Mouse (Mus musculus) forebrain, embryonic 13.5 days (tissue): ENCODE data around the gene Rnf144b. TPM values are rescaled to one million over a fixed set of nuclear protein-coding genes. Genes with fewer than 3 reads are reported as not detected.

Source experiments
- ATAC-seq: fragments of 200-750 bp; cut with Nextera tagmentation; 2 replicates; pipeline ENCODE4 v1.8.0; 2017
- H3K27ac ChIP-seq: fragments of 300-500 bp; sonication (generic); 2 replicates; pipeline ENCODE4 v1.5.1; 2015; ENCODE audit warnings: inconsistent platforms, mild to moderate bottlenecking, moderate library complexity
- H3K27me3 ChIP-seq: fragments of 300-500 bp; sonication (generic); 2 replicates; pipeline ENCODE4 v1.6.1; 2015; ENCODE audit warnings: mild to moderate bottlenecking, inconsistent platforms
- H3K36me3 ChIP-seq: fragments of 300-500 bp; sonication (generic); 2 replicates; pipeline ENCODE4 v1.6.1; 2015; ENCODE audit warnings: mild to moderate bottlenecking, inconsistent platforms; ENCODE audit not compliant: poor library complexity, severe bottlenecking
- H3K4me1 ChIP-seq: fragments of 300-500 bp; sonication (generic); 2 replicates; pipeline ENCODE4 v1.6.1; 2015; ENCODE audit warnings: inconsistent platforms
- H3K4me2 ChIP-seq: fragments of 300-500 bp; sonication (generic); 2 replicates; pipeline ENCODE4 v1.6.1; 2015; ENCODE audit warnings: inconsistent platforms, mild to moderate bottlenecking, moderate library complexity
- H3K4me3 ChIP-seq: fragments of 300-500 bp; sonication (generic); 2 replicates; pipeline ENCODE4 v1.5.1; 2015; ENCODE audit warnings: mild to moderate bottlenecking, inconsistent platforms
- H3K9ac ChIP-seq: fragments of 300-500 bp; sonication (generic); 2 replicates; pipeline ENCODE4 v1.6.1; 2015; ENCODE audit warnings: mild to moderate bottlenecking, inconsistent platforms
- H3K9me3 ChIP-seq: fragments of 300-500 bp; sonication (generic); replicated peaks from 2 replicates; pipeline ENCODE4 v1.6.1; 2016; ENCODE audit warnings: inconsistent platforms
- WGBS: fragments of 180-500 bp; shearing (Covaris S2); methylation state at CpG from one replicate; pipeline ENCODE4 v1.1.7; 2015; 5-methylcytosine and 5-hydroxymethylcytosine counted together
- polyA plus RNA-seq: library from polyadenylated mRNA; unstranded; fragments of >200 nt; fragmentation: Nextera tagmentation; extraction: Ambion mirVana; gene quantifications from 2 replicates; pipeline ENCODE4 v1.2.1, GENCODE M21; 2015

Gene Rnf144b
- polyA plus RNA-seq, 1 experiment from 2014 or later: 0.19 TPM

GRCm38 (mm10) chr13:47129090-47129489, 6.6 kb downstream of the Rnf144b start:
- Histone ChIP-seq H3K36me3 (no peaks in the 10 kb centered on the region), H3K27ac (no peak overlapping the region), H3K27me3 (peaks cover 6% of the 10 kb centered on the region; the same call in 1 of the 2 replicates), H3K4me2 (no peak overlapping the region), H3K9ac (no peak overlapping the region; the same call in 1 of the 2 replicates), H3K4me1 (no peaks in the 10 kb centered on the region), H3K4me3 (no peak overlapping the region), H3K9me3 (no peaks in the 10 kb centered on the region)
- 64% methylated on average over 4 of the region's 4 CpGs for WGBS
- no peak for ATAC-seq

- no peak overlapping the region for H3K27ac ChIP-seq
- no peaks in the 10 kb centered on the region for H3K36me3 ChIP-seq
- no peaks in the 10 kb centered on the region for H3K9me3 ChIP-seq
- no peaks in the 10 kb centered on the region for H3K4me1 ChIP-seq
- H3K4me2 ChIP-seq: no peak overlapping the region
- no peaks in the 10 kb centered on the region for H3K27me3 ChIP-seq
- no peak overlapping the region for H3K9ac ChIP-seq
- no peak overlapping the region for H3K4me3 ChIP-seq
- WGBS: 90% methylated on average over 8 of the region's 8 CpGs
- ATAC-seq: no peak
Measured at GRCm38 (mm10) chr13:47133058-47133457, 10.6 kb downstream of the Rnf144b start.

DNA sequence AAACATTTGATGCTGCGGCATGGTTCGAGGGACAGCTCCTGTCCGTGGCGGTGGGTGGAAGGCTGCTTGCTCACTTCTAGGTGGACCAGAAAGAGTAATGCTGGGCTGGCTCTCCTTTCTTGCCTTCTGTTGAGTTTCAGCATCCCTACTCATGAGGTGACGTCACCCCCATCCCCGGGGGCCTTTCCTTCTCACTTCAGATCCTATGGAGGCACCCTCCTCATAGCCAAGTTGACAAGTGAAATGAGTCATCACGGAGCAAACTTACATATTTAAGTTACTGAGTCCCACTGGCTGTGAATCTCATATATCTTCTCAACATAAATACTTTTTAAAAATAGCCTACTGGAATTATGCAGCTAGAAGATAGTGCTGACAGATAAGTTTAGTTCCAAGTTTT, 12.4 kb downstream of the Rnf144b start:
- 93% methylated on average over 7 of the region's 7 CpGs for WGBS
- Histone ChIP-seq H3K36me3 (no peaks in the 10 kb centered on the region), H3K4me1 (no peaks in the 10 kb centered on the region), H3K4me2 (no peak overlapping the region), H3K27me3 (no peaks in the 10 kb centered on the region), H3K4me3 (no peak overlapping the region), H3K9ac (no peak overlapping the region), H3K27ac (no peak overlapping the region), H3K9me3 (no peaks in the 10 kb centered on the region)
- no peak for ATAC-seq

GRCm38 (mm10) chr13:47135741-47136140, 13.3 kb downstream of the Rnf144b start:
- Histone ChIP-seq H3K4me3 (no peak overlapping the region), H3K9ac (no peak overlapping the region), H3K36me3 (no peaks in the 10 kb centered on the region), H3K4me1 (no peaks in the 10 kb centered on the region), H3K27ac (no peak overlapping the region), H3K9me3 (peaks cover 3% of the 10 kb centered on the region; the same call in 1 of the 2 replicates), H3K27me3 (no peaks in the 10 kb centered on the region), H3K4me2 (no peak overlapping the region)
- 93% methylated on average over 7 of the region's 7 CpGs for WGBS
- no peak for ATAC-seq

- Histone ChIP-seq H3K36me3 (no peaks in the 10 kb centered on the region), H3K9ac (no peak overlapping the region), H3K4me2 (no peak overlapping the region), H3K9me3 (peaks cover 3% of the 10 kb centered on the region; the same call in 1 of the 2 replicates), H3K4me3 (no peak overlapping the region), H3K27ac (no peak overlapping the region), H3K27me3 (no peaks in the 10 kb centered on the region), H3K4me1 (no peaks in the 10 kb centered on the region)
- no peak for ATAC-seq
- 83% methylated on average over 6 of the region's 6 CpGs for WGBS
Measured at GRCm38 (mm10) chr13:47142764-47143163, 20.3 kb downstream of the Rnf144b start.

DNA sequence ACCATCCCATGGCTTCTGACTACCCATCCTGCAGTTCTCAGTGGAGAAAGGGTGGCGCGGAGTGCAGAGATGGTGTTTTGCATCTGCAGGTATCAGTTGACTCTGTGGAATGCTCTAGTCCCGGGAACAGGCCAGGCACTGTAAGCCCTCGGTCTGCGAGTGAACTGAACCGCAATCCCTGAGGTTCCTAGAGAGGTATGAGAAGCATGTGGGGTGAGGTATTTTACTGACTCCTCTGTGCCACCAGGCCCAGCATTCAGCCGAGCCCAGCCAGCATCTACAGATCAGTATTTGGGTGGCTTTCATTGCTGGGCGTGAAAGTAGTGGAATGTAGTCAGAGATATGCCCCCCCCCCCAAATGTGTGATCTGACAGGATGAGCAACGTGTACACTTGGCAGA, 23.5 kb downstream of the Rnf144b start:
- Histone ChIP-seq H3K9ac (no peak overlapping the region), H3K4me3 (no peak overlapping the region), H3K9me3 (no peaks in the 10 kb centered on the region), H3K4me1 (no peaks in the 10 kb centered on the region), H3K27ac (no peak overlapping the region), H3K27me3 (no peaks in the 10 kb centered on the region), H3K36me3 (no peaks in the 10 kb centered on the region), H3K4me2 (no peak overlapping the region)
- WGBS: 76% methylated on average over 9 of the region's 9 CpGs
- no peak for ATAC-seq

- Histone ChIP-seq H3K36me3 (no peaks in the 10 kb centered on the region), H3K9ac (no peak overlapping the region), H3K9me3 (no peaks in the 10 kb centered on the region), H3K27ac (no peak overlapping the region), H3K4me2 (no peak overlapping the region), H3K4me3 (no peak overlapping the region), H3K4me1 (no peaks in the 10 kb centered on the region), H3K27me3 (no peaks in the 10 kb centered on the region)
- ATAC-seq: no peak
- WGBS: 78% methylated on average over 7 of the region's 7 CpGs
Measured at GRCm38 (mm10) chr13:47146388-47146787, 23.9 kb downstream of the Rnf144b start.

DNA sequence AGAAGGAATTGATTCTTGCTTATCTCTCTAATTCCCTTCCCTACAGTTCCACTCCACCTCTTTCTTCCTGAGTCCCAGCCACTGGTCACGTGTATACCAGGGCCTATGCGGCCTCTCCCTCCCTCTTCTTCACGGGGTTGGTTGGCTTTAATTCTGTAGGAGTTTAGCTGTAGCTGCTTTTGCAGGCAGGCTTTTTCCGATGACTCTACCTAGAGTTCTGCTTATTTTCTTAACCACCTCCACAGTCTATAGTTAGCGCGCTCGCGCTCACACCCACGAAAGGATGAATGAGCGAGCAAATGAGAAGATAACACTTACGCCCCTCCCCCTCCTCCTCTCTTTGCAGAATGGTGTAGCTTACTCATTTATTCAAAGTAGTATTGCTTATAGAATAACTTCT, 26.1 kb downstream of the Rnf144b start:
- Histone ChIP-seq H3K36me3 (no peaks in the 10 kb centered on the region), H3K4me2 (no peak overlapping the region), H3K27ac (no peak overlapping the region), H3K4me1 (0 out of 2 replicates have a peak, but pooled peaks cover 3% of the 10 kb centered on the region), H3K9me3 (no peaks in the 10 kb centered on the region), H3K4me3 (no peak overlapping the region), H3K27me3 (no peaks in the 10 kb centered on the region), H3K9ac (no peak overlapping the region)
- 65% methylated on average over 11 of the region's 11 CpGs for WGBS
- no peak for ATAC-seq

DNA sequence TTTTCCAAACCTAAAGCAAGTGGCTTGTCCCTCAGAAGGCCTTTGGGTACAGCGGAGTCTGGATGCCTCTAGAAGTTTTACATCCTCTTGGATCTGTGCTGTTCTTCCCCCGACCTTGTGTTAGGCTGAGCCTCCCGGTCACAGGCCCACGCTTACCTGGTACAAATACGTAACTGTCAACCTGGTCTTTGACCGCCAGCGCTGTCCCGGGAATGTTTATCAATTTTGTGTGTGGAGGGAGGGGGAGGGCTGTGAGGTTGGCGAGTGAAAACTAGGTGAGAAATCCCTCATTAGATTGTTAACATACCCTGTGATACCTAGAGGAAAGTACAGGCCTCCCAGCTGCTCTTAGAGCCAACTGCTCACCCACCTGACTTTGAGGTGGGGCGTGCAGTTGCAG, 27.5 kb downstream of the Rnf144b start:
- Histone ChIP-seq H3K27me3 (no peaks in the 10 kb centered on the region), H3K4me3 (no peak overlapping the region), H3K36me3 (no peaks in the 10 kb centered on the region), H3K4me2 (no peak overlapping the region), H3K27ac (no peak overlapping the region), H3K9me3 (no peaks in the 10 kb centered on the region), H3K4me1 (peaks cover 7% of the 10 kb centered on the region), H3K9ac (no peak overlapping the region)
- ATAC-seq: no peak
- WGBS: 93% methylated on average over 10 of the region's 10 CpGs

GRCm38 (mm10) chr13:47151060-47151459, 28.6 kb downstream of the Rnf144b start:
- no peaks in the 10 kb centered on the region for H3K36me3 ChIP-seq
- ATAC-seq: no peak
- H3K9ac ChIP-seq: no peak overlapping the region
- no peaks in the 10 kb centered on the region for H3K27me3 ChIP-seq
- no peak overlapping the region for H3K4me2 ChIP-seq
- H3K4me1 ChIP-seq: peaks cover 10% of the 10 kb centered on the region
- H3K27ac ChIP-seq: no peak overlapping the region
- no peak overlapping the region for H3K4me3 ChIP-seq
- 91% methylated on average over 14 of the region's 14 CpGs for WGBS
- no peaks in the 10 kb centered on the region for H3K9me3 ChIP-seq

- H3K27me3 ChIP-seq: no peaks in the 10 kb centered on the region
- H3K4me2 ChIP-seq: no peak overlapping the region
- peak; percentile 57; the same call in 1 of the 2 replicates for ATAC-seq
- H3K36me3 ChIP-seq: no peaks in the 10 kb centered on the region
- H3K4me1 ChIP-seq: peaks cover 10% of the 10 kb centered on the region
- H3K4me3 ChIP-seq: no peak overlapping the region
- H3K9ac ChIP-seq: no peak overlapping the region
- no peaks in the 10 kb centered on the region for H3K9me3 ChIP-seq
- 27% methylated on average over 7 of the region's 7 CpGs for WGBS
- no peak overlapping the region for H3K27ac ChIP-seq
Measured at GRCm38 (mm10) chr13:47152390-47152789, 29.9 kb downstream of the Rnf144b start.

DNA sequence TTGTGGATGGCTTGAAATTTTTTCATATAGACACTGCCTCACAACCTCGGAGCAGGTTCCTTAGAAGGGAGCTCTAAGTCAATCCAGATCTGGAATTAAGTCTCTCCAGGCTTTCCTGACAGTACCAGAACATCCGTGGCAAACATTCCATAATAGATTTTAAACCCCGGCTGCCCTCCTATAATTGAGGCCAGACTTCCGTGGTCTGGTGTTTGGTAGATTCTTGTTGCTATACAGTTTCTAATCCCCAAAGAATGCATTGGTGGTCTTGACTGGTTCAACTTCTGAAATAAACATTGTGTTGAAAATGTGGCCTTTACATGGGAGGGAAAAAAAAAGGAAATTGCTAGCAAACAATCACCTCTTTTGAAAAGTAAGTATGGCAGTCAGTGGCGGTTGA, 30.8 kb downstream of the Rnf144b start:
- Histone ChIP-seq H3K27ac (no peak overlapping the region), H3K4me2 (no peak overlapping the region), H3K9me3 (no peaks in the 10 kb centered on the region), H3K36me3 (no peaks in the 10 kb centered on the region), H3K27me3 (no peaks in the 10 kb centered on the region), H3K4me1 (peaks cover 10% of the 10 kb centered on the region), H3K9ac (no peak overlapping the region), H3K4me3 (no peak overlapping the region)
- WGBS: 68% methylated on average over 5 of the region's 5 CpGs
- ATAC-seq: no peak

DNA sequence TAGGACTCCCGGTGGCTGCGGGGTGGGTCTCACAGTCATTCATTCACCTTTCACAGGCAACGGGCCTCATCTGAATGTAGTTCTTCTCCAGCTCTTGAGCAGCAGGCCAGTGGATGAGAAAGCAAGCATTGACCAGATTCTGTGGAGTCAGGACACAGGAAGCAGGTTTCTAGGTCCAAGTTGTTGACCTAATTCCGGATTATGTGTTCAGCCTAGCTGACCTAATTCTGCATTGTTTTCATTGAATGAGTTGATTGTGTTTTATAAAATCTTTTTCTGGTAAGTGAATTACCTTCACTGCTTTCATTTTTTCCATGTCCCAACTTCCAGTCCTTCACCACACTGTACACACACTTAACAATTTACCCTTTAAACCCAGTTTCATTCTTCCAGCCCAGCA, 32.4 kb downstream of the Rnf144b start:
- Histone ChIP-seq H3K9ac (no peak overlapping the region), H3K4me3 (no peak overlapping the region), H3K27me3 (no peaks in the 10 kb centered on the region), H3K27ac (no peak overlapping the region), H3K9me3 (no peaks in the 10 kb centered on the region), H3K4me1 (peaks cover 10% of the 10 kb centered on the region), H3K4me2 (no peak overlapping the region), H3K36me3 (no peaks in the 10 kb centered on the region)
- no peak for ATAC-seq
- WGBS: 36% methylated on average over 4 of the region's 4 CpGs
